Mouse (Mus musculus): ENCODE measurements around the gene Krtap20-2.
"Not testable (repeated sequence)": the region's sequence is repeated elsewhere in the genome, so short reads cannot be mapped to it uniquely, and the experiment has no call there.

Krtap20-2 gene

GRCm38 (mm10) chr16:89205561-89205960 is at the start of gene Krtap20-2:
Krtap20-2 (plus strand) TSS chr16:89205861.
- no peak for DNase-seq (ENCODE audit: low read depth)

- DNase-seq (ENCODE audit: low read depth), result no peak
Measured at GRCm38 (mm10) chr16:89157652-89158051, 48.0 kb upstream of the Krtap20-2 start, which contains the start of gene Gm9789. Gm9789 (plus strand) TSS chr16:89157952.

- not testable (repeated sequence) for DNase-seq (ENCODE audit: low read depth)
Measured at GRCm38 (mm10) chr16:89169190-89169589, 36.5 kb upstream of the Krtap20-2 start, which contains the start of gene Gm7735. Gm7735 (plus strand) TSS chr16:89169490.

- DNase-seq (ENCODE audit: low read depth), result no peak
Measured at GRCm38 (mm10) chr16:89174435-89174834, 31.2 kb upstream of the Krtap20-2 start, which contains the start of gene 1110057P08Rik. 1110057P08Rik (plus strand) TSS chr16:89174735.

- DNase-seq (ENCODE audit: low read depth), result no peak
Measured at GRCm38 (mm10) chr16:89188621-89189020, 17.0 kb upstream of the Krtap20-2 start.
